Mouse (Mus musculus): ENCODE measurements around the gene Cldn10. TPM values are rescaled to one million over a fixed set of nuclear protein-coding genes. Genes with fewer than 3 reads are reported as not detected.

Cldn10 gene
- polyA plus RNA-seq, 1 experiment from 2014 or later = 1.4 TPM

- H3K27ac ChIP-seq (replicated peaks) = no peak overlapping the region
- H3K36me3 ChIP-seq = no peaks in the 10 kb centered on the region
- 76% methylated on average over 4 of the region's 4 CpGs for WGBS
- no peaks in the 10 kb centered on the region for H3K9me3 ChIP-seq
- H3K27me3 ChIP-seq = no peaks in the 10 kb centered on the region; the same call in 1 of the 2 replicates
- no peak overlapping the region for H3K9ac ChIP-seq (replicated peaks)
- no peak overlapping the region for H3K4me2 ChIP-seq (replicated peaks)
- ATAC-seq (replicated peaks) = no peak
- no peak overlapping the region for H3K4me3 ChIP-seq
- peaks cover 9% of the 10 kb centered on the region for H3K4me1 ChIP-seq
These were observed 2.5 kb downstream of the Cldn10 start for GRCm38 (mm10) chr14:118790217-118790616.

- 20% methylated on average over 7 of the region's 7 CpGs for WGBS
- Histone ChIP-seq H3K27ac (replicated peaks) (no peak overlapping the region), H3K27me3 (peaks cover 4% of the 10 kb centered on the region; the same call in 1 of the 2 replicates), H3K4me2 (replicated peaks) (no peak overlapping the region), H3K9me3 (no peaks in the 10 kb centered on the region), H3K4me1 (peaks cover 12% of the 10 kb centered on the region), H3K36me3 (no peaks in the 10 kb centered on the region), H3K4me3 (no peak overlapping the region), H3K9ac (replicated peaks) (no peak overlapping the region)
- ATAC-seq (replicated peaks) = no peak
These were observed 5.2 kb downstream of the Cldn10 start for GRCm38 (mm10) chr14:118792957-118793356.

GRCm38 (mm10) chr14:118793416-118793815, 5.7 kb downstream of the Cldn10 start:
- no peak overlapping the region for H3K27ac ChIP-seq (replicated peaks)
- WGBS = 85% methylated on average over 6 of the region's 6 CpGs
- ATAC-seq (replicated peaks) = no peak

GRCm38 (mm10) chr14:118794196-118794595, 6.5 kb downstream of the Cldn10 start:
- peaks cover 4% of the 10 kb centered on the region; the same call in 1 of the 2 replicates for H3K27me3 ChIP-seq
- H3K4me1 ChIP-seq = peaks cover 12% of the 10 kb centered on the region
- H3K27ac ChIP-seq (replicated peaks) = no peak overlapping the region
- H3K9me3 ChIP-seq = no peaks in the 10 kb centered on the region
- H3K9ac ChIP-seq (replicated peaks) = no peak overlapping the region
- H3K4me3 ChIP-seq = no peak overlapping the region
- 86% methylated on average over 1 of the region's 1 CpGs for WGBS
- ATAC-seq (replicated peaks) = no peak; the same call in 1 of the 2 replicates
- H3K4me2 ChIP-seq (replicated peaks) = no peak overlapping the region
- H3K36me3 ChIP-seq = no peaks in the 10 kb centered on the region

More at GRCm38 (mm10) chr14:118793416-118793815, 5.7 kb downstream of the Cldn10 start:
- Histone ChIP-seq H3K4me2 (replicated peaks) (no peak overlapping the region), H3K4me1 (peaks cover 12% of the 10 kb centered on the region), H3K9ac (replicated peaks) (no peak overlapping the region), H3K4me3 (no peak overlapping the region), H3K9me3 (no peaks in the 10 kb centered on the region), H3K36me3 (no peaks in the 10 kb centered on the region), H3K27me3 (peaks cover 4% of the 10 kb centered on the region; the same call in 1 of the 2 replicates)

- no peaks in the 10 kb centered on the region for H3K9me3 ChIP-seq
- peaks cover 12% of the 10 kb centered on the region for H3K4me1 ChIP-seq
- H3K27me3 ChIP-seq = peaks cover 4% of the 10 kb centered on the region; the same call in 1 of the 2 replicates
- 92% methylated on average over 2 of the region's 2 CpGs for WGBS
- H3K4me3 ChIP-seq = no peak overlapping the region
- no peaks in the 10 kb centered on the region for H3K36me3 ChIP-seq
- no peak overlapping the region for H3K9ac ChIP-seq (replicated peaks)
- no peak overlapping the region for H3K27ac ChIP-seq (replicated peaks)
- H3K4me2 ChIP-seq (replicated peaks) = no peak overlapping the region
- ATAC-seq (replicated peaks) = no peak
These were observed 7.2 kb downstream of the Cldn10 start for GRCm38 (mm10) chr14:118794893-118795292.

GRCm38 (mm10) chr14:118795915-118796693, 8.4 kb downstream of the Cldn10 start:
- ATAC-seq (replicated peaks) = no peak
- no peak overlapping the region for H3K9ac ChIP-seq (replicated peaks)
- no peak overlapping the region for H3K4me2 ChIP-seq (replicated peaks)
- H3K9me3 ChIP-seq = no peaks in the 10 kb centered on the region
- H3K4me1 ChIP-seq = peaks cover 12% of the 10 kb centered on the region
- H3K27me3 ChIP-seq = 0 out of 2 replicates have a peak, but pooled peaks cover 4% of the 10 kb centered on the region
- H3K27ac ChIP-seq (replicated peaks) = no peak overlapping the region
- WGBS = 70% methylated on average over 10 of the region's 10 CpGs
- H3K4me3 ChIP-seq = no peak overlapping the region
- H3K36me3 ChIP-seq = no peaks in the 10 kb centered on the region

GRCm38 (mm10) chr14:118796694-118797058, 9.0 kb downstream of the Cldn10 start:
- 59% methylated on average over 5 of the region's 5 CpGs for WGBS

GRCm38 (mm10) chr14:118797270-118797669, 9.6 kb downstream of the Cldn10 start:
- Histone ChIP-seq H3K4me3 (no peak overlapping the region), H3K36me3 (no peaks in the 10 kb centered on the region), H3K27ac (replicated peaks) (no peak overlapping the region), H3K9me3 (no peaks in the 10 kb centered on the region), H3K4me1 (peaks cover 12% of the 10 kb centered on the region), H3K4me2 (replicated peaks) (no peak overlapping the region), H3K9ac (replicated peaks) (no peak overlapping the region), H3K27me3 (0 out of 2 replicates have a peak, but pooled peaks cover 4% of the 10 kb centered on the region)
- no peak for ATAC-seq (replicated peaks)
- WGBS = 75% methylated on average over 9 of the region's 9 CpGs

More at GRCm38 (mm10) chr14:118796694-118797058, 9.0 kb downstream of the Cldn10 start:
- no peak for ATAC-seq (replicated peaks)
- H3K4me1 ChIP-seq = peaks cover 12% of the 10 kb centered on the region
- no peak overlapping the region for H3K27ac ChIP-seq (replicated peaks)
- no peaks in the 10 kb centered on the region for H3K36me3 ChIP-seq
- H3K4me2 ChIP-seq (replicated peaks) = no peak overlapping the region
- no peak overlapping the region for H3K9ac ChIP-seq (replicated peaks)
- no peaks in the 10 kb centered on the region for H3K9me3 ChIP-seq
- H3K27me3 ChIP-seq = 0 out of 2 replicates have a peak, but pooled peaks cover 4% of the 10 kb centered on the region
- no peak overlapping the region for H3K4me3 ChIP-seq

- no peak overlapping the region for H3K4me3 ChIP-seq
- H3K4me2 ChIP-seq (replicated peaks) = no peak overlapping the region
- WGBS = 89% methylated on average over 9 of the region's 9 CpGs
- H3K4me1 ChIP-seq = peaks cover 7% of the 10 kb centered on the region; the same call in 1 of the 2 replicates
- H3K27ac ChIP-seq (replicated peaks) = no peak overlapping the region
- H3K9ac ChIP-seq (replicated peaks) = no peak overlapping the region
- no peak for ATAC-seq (replicated peaks)
- 0 out of 2 replicates have a peak, but pooled peaks cover 4% of the 10 kb centered on the region for H3K27me3 ChIP-seq
- H3K9me3 ChIP-seq = no peaks in the 10 kb centered on the region
- no peaks in the 10 kb centered on the region for H3K36me3 ChIP-seq
These were observed 12.2 kb downstream of the Cldn10 start for GRCm38 (mm10) chr14:118799918-118800317.

- Histone ChIP-seq H3K9ac (replicated peaks) (no peak overlapping the region), H3K4me2 (replicated peaks) (no peak overlapping the region), H3K4me3 (no peak overlapping the region), H3K36me3 (no peaks in the 10 kb centered on the region), H3K9me3 (no peaks in the 10 kb centered on the region), H3K27me3 (no peaks in the 10 kb centered on the region), H3K4me1 (0 out of 2 replicates have a peak, but pooled peaks cover 3% of the 10 kb centered on the region), H3K27ac (replicated peaks) (no peak overlapping the region)
- ATAC-seq (replicated peaks) = no peak
- 7% methylated on average over 7 of the region's 7 CpGs for whole genome bisulfite sequencing
These were observed 16.2 kb downstream of the Cldn10 start for GRCm38 (mm10) chr14:118803936-118804335.

- Histone ChIP-seq H3K4me3 (no peak overlapping the region), H3K4me2 (replicated peaks) (no peak overlapping the region), H3K27ac (replicated peaks) (no peak overlapping the region), H3K9ac (replicated peaks) (no peak overlapping the region), H3K9me3 (no peaks in the 10 kb centered on the region), H3K36me3 (no peaks in the 10 kb centered on the region), H3K4me1 (0 out of 2 replicates have a peak, but pooled peaks cover 3% of the 10 kb centered on the region), H3K27me3 (no peaks in the 10 kb centered on the region)
- WGBS = 26% methylated on average over 6 of the region's 6 CpGs
- no peak for ATAC-seq (replicated peaks)
These were observed 16.6 kb downstream of the Cldn10 start for GRCm38 (mm10) chr14:118804351-118804750.

- Histone ChIP-seq H3K27me3 (no peaks in the 10 kb centered on the region), H3K4me3 (no peak overlapping the region), H3K4me2 (replicated peaks) (no peak overlapping the region), H3K36me3 (no peaks in the 10 kb centered on the region), H3K9ac (replicated peaks) (no peak overlapping the region), H3K27ac (replicated peaks) (no peak overlapping the region), H3K4me1 (0 out of 2 replicates have a peak, but pooled peaks cover 3% of the 10 kb centered on the region), H3K9me3 (no peaks in the 10 kb centered on the region)
- no peak for ATAC-seq (replicated peaks)
- 94% methylated on average over 5 of the region's 5 CpGs for WGBS
These were observed 19.9 kb downstream of the Cldn10 start for GRCm38 (mm10) chr14:118807653-118808052.

Measured in forebrain, embryonic 15.5 days (tissue).